Mouse (Mus musculus) liver, embryonic 14.5 days (tissue): Measurements from ENCODE around the gene Hist1h2ak.

ENCODE experiments used
- CTCF ChIP-seq: IDR thresholded peaks from 2 replicates; pipeline ENCODE4 v1.5.1; 2016; ENCODE audit warnings: antibody characterized with exemption, low read depth, control low read depth
- EP300 ChIP-seq: IDR thresholded peaks from 2 replicates; pipeline ENCODE4 v1.6.1; 2016; ENCODE audit warnings: antibody characterized with exemption, low read depth

GRCm38 (mm10) chr13:21778814-21779766, 25.5 kb upstream of the Hist1h2ak start:
- TF ChIP-seq EP300: no peak; the same call in none of the 2 replicates
- no peak for TF ChIP-seq CTCF
